ENCODE assay signal across 8 mouse cellular contexts in the genomic region with DNA sequence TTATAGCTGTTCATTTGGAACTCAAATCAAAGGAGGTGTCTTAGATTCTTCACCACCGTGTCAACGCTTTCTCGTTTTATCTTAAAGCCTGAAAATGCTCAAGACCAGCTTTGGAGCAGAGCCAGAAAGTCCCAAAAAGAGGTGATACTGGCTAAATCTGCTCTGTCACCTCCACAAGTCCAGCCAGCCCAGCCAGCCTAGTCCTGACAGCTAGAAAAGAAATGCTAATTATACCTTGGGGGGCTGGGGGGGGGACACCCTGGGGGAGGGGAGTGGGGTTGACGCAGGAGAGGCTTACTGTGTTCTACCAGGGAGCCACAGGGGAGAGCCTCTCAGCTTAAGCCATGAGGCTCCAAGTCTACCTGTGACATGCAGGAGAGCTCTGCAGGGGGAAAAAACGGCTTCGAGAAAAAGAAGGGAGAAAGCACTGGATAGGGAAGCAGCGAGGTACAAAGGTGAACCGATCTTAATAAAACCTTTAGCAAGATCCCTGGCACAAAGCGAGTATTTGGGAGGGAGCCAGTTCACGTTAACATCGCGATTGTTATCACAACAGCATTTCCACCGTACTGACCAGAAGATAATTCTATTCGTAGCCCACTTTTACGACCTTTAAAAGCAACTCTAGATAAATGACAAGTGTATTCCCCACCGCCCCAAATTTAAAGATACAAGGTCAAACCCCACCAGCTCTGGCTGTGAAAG. TPM values are rescaled to one million over a fixed set of nuclear protein-coding genes. Genes with fewer than 3 reads are reported as not detected.
DNase-seq lines count a peak whose midpoint lies in the region; ATAC-seq and TF ChIP-seq lines count a peak whose summit lies in the region.

No protein-coding gene starts in this region.

- H3K36me3 ChIP-seq in C2C12 (ENCODE audit: control insufficient read depth, insufficient read depth) = peaks cover 14% of the 10 kb centered on the region
- no peaks in the 10 kb centered on the region for H3K36me3 ChIP-seq in hindbrain, embryonic 15.5 days
- no peaks in the 10 kb centered on the region for H3K36me3 ChIP-seq in liver, adult 2 months (ENCODE audit: control insufficient read depth, insufficient read depth, low read length)
- H3K36me3 ChIP-seq in splenic B cell, adult 2 months (ENCODE audit: control insufficient read depth, insufficient read depth, low read length, poor library complexity, severe bottlenecking) = peaks cover 2% of the 10 kb centered on the region; the same call in 1 of the 2 replicates

- 3% methylated on average over 16 of the region's 16 CpGs for WGBS in hindbrain, embryonic 15.5 days
- WGBS in liver, adult 2 months = 7% methylated on average over 16 of the region's 16 CpGs

- TF ChIP-seq CTCF in C2C12 (IDR thresholded peaks at IDR 0.05; ENCODE audit: control insufficient read depth, insufficient read depth, insufficient read length) = no peak
- no peak for TF ChIP-seq CTCF in cortical plate, adult 2 months (IDR thresholded peaks at IDR 0.05; ENCODE audit: extremely low read depth, insufficient read depth, low read length)
- TF ChIP-seq CTCF in liver, adult 2 months (IDR thresholded peaks at IDR 0.05; ENCODE audit: low read depth, low read length) = no peak

- peak overlapping the region; percentile 79 for H3K27ac ChIP-seq in cortical plate, adult 2 months (ENCODE audit: insufficient read depth, low read length)
- H3K27ac ChIP-seq in hindbrain, embryonic 15.5 days (replicated peaks) = peak overlapping the region; percentile 87; the same call in 1 of the 2 replicates
- peak overlapping the region; percentile 81 for H3K27ac ChIP-seq in liver, adult 2 months (replicated peaks; ENCODE audit: insufficient read depth, low read depth, low read length)

- H3K9me3 ChIP-seq in hindbrain, embryonic 15.5 days = no peaks in the 10 kb centered on the region

- ATAC-seq in frontal cortex, adult (ENCODE audit: low TSS enrichment) = 0 out of 2 replicates have a peak, but pooled peaks have one; percentile 13
- ATAC-seq in hindbrain, embryonic 15.5 days (ENCODE audit: low FRiP score, low read depth) = no peak

- 0 out of 2 replicates have a peak, but pooled peaks have one; percentile 29 for TF ChIP-seq POLR2A in cortical plate, adult 2 months (IDR thresholded peaks at IDR 0.05; ENCODE audit: extremely low read depth, insufficient read depth, low read length)
- no peak for TF ChIP-seq POLR2A in liver, adult 2 months (IDR thresholded peaks at IDR 0.05; ENCODE audit: extremely low read depth, insufficient read depth, low read length)

- H3K4me3 ChIP-seq in C2C12 (ENCODE audit: insufficient read depth, poor library complexity, severe bottlenecking) = peak overlapping the region; percentile 84
- peak overlapping the region; percentile 98 for H3K4me3 ChIP-seq in cortical plate, adult 2 months (ENCODE audit: insufficient read depth, low read length)
- H3K4me3 ChIP-seq in hindbrain, embryonic 15.5 days = peak overlapping the region; percentile 85
- H3K4me3 ChIP-seq in liver, adult 2 months (ENCODE audit: insufficient read depth, low read depth, low read length) = peak overlapping the region; percentile 97

- no peaks in the 10 kb centered on the region for H3K27me3 ChIP-seq in C2C12 (ENCODE audit: control insufficient read depth, insufficient read depth, insufficient read length)
- H3K27me3 ChIP-seq in hindbrain, embryonic 15.5 days = no peaks in the 10 kb centered on the region
- H3K27me3 ChIP-seq in liver, adult 2 months (ENCODE audit: control insufficient read depth, insufficient read depth, low read length) = no peaks in the 10 kb centered on the region
- H3K27me3 ChIP-seq in splenic B cell, adult 2 months (ENCODE audit: control insufficient read depth, insufficient read depth, low read length, poor library complexity, severe bottlenecking) = no peaks in the 10 kb centered on the region

- H3K79me2 ChIP-seq in C2C12 (ENCODE audit: control insufficient read depth, insufficient read depth) = peaks cover 21% of the 10 kb centered on the region
- peaks cover 11% of the 10 kb centered on the region; the same call in 1 of the 2 replicates for H3K79me2 ChIP-seq in liver, adult 2 months (ENCODE audit: control insufficient read depth, insufficient read depth, low read length)

- no peak for DNase-seq in frontal cortex, postnatal 25 days (ENCODE audit: low spot score in 2 of 2)
- peak; percentile 87 for DNase-seq in liver, adult 2 months (ENCODE audit: extremely low read depth, low read depth, low spot score)
- peak; percentile 8 for DNase-seq in splenic B cell, adult 2 months (ENCODE audit: low read depth, low spot score)
- no peak for DNase-seq in embryo, embryonic 10 days (ENCODE audit: low spot score)

- no peaks in the 10 kb centered on the region for H3K79me3 ChIP-seq in C2C12 (ENCODE audit: low read depth)

- H3ac ChIP-seq in C2C12 (ENCODE audit: control insufficient read depth, insufficient read length, low read depth) = peak overlapping the region; percentile 96

- peak overlapping the region; percentile 92 for H3K9ac ChIP-seq in hindbrain, embryonic 15.5 days
- peak overlapping the region; percentile 93 for H3K9ac ChIP-seq in liver, adult 2 months (ENCODE audit: low read depth, low read length)

- H3K4me2 ChIP-seq in hindbrain, embryonic 15.5 days = peak overlapping the region; percentile 78

- peaks cover 4% of the 10 kb centered on the region; the same call in 1 of the 2 replicates for H3K4me1 ChIP-seq in cortical plate, adult 2 months (ENCODE audit: control insufficient read depth, insufficient read depth, low read length)
- peaks cover 19% of the 10 kb centered on the region for H3K4me1 ChIP-seq in hindbrain, embryonic 15.5 days (replicated peaks)
- H3K4me1 ChIP-seq in liver, adult 2 months (ENCODE audit: control insufficient read depth, insufficient read depth, low read length) = peaks cover 6% of the 10 kb centered on the region; the same call in 1 of the 2 replicates

TF ChIP-seq in C2C12, 6 proteins besides CTCF, POLR2A, EP300 and RAD21:
- TF ChIP-seq FOSL1 (IDR thresholded peaks at IDR 0.05; ENCODE audit: insufficient read depth, low read length, poor library complexity, severe bottlenecking) = no peak
- no peak for TF ChIP-seq USF1 (IDR thresholded peaks at IDR 0.05; ENCODE audit: low read depth)
- TF ChIP-seq MAX (IDR thresholded peaks at IDR 0.05) = no peak
- TF ChIP-seq MYOG (IDR thresholded peaks at IDR 0.05; ENCODE audit: control insufficient read depth, extremely low read depth, insufficient read length) = no peak

RNA-seq across cellular contexts. Expression of gene Ndrg3, which starts 1.0 kb away (rescaled TPM):
- 29.1 TPM for polyA plus RNA-seq in C2C12 (2012; fragmentation: generic; extraction: Trizol)
- polyA plus RNA-seq in cortical plate, adult 2 months (2012; rRNA removed) = 585 and 611 TPM in 2 replicates
- polyA plus RNA-seq in hindbrain, embryonic 15.5 days (2015; fragmentation: Nextera tagmentation; extraction: Ambion mirVana) = 135 and 141 TPM in 2 replicates
- 9.1 and 9.7 TPM in 2 replicates for total RNA-seq in liver, adult 2 months (2014; rRNA removed)
- polyA plus RNA-seq in liver, adult 2 months (2012; rRNA removed) = 17.6 and 20.8 TPM in 2 replicates

RNA-seq across cellular contexts. Expression of gene Dsn1, which starts 16.1 kb away (rescaled TPM):
- polyA plus RNA-seq in C2C12 (2012; fragmentation: generic; extraction: Trizol) = 12.0 TPM
- 5.4 and 5.8 TPM in 2 replicates for polyA plus RNA-seq in cortical plate, adult 2 months (2012; rRNA removed)
- 11.0 and 13.2 TPM in 2 replicates for polyA plus RNA-seq in hindbrain, embryonic 15.5 days (2015; fragmentation: Nextera tagmentation; extraction: Ambion mirVana)
- total RNA-seq in liver, adult 2 months (2014; rRNA removed) = 1.0 TPM in 2 replicates
- 0.10 and 0.49 TPM in 2 replicates for polyA plus RNA-seq in liver, adult 2 months (2012; rRNA removed)

Comparison
In these comparisons a context has a peak if more than half of its experiments do, and no peak if none do; other contexts are left out.
1. DNase-seq: peak in liver, adult 2 months (single experiment) and splenic B cell, adult 2 months (single experiment); none in frontal cortex, postnatal 25 days (0 of 2) and embryo, embryonic 10 days (single experiment).
2. Peak in every context shown above with its lines, with median percentiles within 50 percentile points of each other: H3K4me3 ChIP-seq and H3K27ac ChIP-seq.